Mouse (Mus musculus) gastrocnemius, adult 8-10 months (tissue): Measurements from ENCODE around the gene Ifitm5. TPM values are rescaled to one million over a fixed set of nuclear protein-coding genes. Genes with fewer than 3 reads are reported as not detected.

ENCODE experiments used
- DNase-seq, 2 experiments: peaks; one replicate each; pipeline ENCODE4 v3.0.0; 2022; ENCODE audit warnings: low spot score in 2 of 2
- total RNA-seq, 4 experiments: library from RNA; stranded (reverse); gene quantifications; 2 replicates each; pipeline ENCODE4 v1.2.4; 2022

The Ifitm5 gene
- total RNA-seq, 4 experiments from 2014 or later: 0.34 to 0.53 TPM; not detected in 2

DNA sequence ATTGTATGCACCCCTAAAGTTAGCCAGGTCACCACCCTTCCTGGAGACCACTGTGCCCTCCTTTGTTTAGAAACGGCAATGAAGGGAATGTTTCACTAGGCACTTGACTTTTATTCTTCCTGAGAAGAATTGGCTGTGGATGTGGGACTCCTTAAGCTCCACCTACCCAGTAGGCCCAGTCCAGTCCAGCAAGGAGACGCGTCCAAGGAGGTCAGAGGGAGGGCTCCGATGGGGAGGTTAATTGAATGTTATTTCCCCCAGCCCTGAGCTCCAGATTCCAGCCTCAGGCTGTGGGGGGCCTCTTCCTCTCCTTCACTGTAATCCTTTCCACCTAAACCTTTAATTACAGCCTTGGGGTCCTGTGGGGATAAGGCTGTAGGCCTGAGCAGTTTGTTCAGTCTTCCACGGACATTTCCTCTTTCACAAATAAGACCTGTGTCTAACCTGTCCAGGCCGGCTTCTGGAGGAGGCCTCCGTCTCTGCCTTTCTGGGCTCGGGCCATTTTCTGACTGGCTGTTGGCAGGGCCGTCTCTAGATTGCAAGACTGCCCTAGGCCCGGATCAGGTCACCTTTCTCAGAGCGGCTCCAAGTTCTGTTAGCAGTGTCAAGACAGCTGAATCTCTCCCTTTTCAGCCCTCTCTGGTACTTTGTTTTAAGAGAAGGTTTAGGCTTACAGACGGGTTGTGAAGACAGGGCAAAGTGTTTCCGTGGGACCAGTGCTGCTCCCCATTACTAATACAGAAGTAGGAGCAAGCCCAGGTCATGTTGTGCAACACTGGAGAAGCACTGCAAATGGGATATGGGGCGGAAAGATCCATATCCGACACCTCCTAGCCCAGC lies 47.8 kb downstream of the Ifitm5 start:
- DNase-seq: peak; percentile 59 to 71

DNA sequence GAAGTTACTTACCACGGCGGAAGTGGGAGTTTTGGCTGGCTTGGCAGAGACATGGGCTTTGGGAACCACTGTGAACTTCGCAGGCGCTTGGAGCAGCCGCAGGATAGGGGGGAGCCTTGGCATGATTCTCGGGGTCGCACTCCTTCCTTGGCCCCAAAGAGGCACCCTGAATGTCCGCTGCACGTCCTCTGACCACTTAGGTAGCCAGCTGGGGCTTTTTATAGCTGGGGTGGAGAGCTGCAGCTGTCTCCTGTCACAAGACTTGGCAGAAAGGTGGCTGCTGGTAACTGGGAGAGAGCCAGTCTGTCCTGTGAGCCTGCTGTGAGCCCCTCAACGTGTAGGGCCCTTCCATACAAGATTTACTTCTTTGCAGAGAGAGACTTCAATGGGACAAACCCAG lies 49.9 kb downstream of the Ifitm5 start, which contains the start of gene Cox8b:
Gene Cox8b (minus strand): TSS at position 227 of the 400 bp plus-strand sequence.
- DNase-seq: peak; percentile 54 to 77

DNA sequence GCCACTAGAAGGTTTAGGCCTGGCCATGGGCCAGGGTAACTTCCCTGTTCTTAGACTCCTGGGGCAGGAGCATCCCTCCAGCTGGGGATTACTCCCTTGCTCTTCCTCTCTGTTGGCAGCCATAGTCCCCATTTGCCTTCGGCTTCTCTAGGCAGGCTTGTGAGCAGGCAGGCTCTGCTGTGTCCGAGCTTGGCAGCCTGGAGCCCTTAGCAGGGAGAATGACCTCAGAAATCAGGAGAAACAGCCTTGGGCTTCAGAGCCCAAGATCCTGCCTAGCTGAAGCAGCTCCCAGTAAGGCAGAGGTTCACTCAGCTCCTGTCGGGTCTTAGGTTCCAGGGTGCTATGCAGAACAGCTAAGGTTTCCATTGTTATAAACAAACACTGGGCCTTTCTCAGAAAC lies 51.0 kb downstream of the Ifitm5 start:
- no peak for DNase-seq

Other genes with a start within 250 kb of the Ifitm5 start
- gene Cyp2e1, start 186.6 kb downstream of the Ifitm5 start, total RNA-seq: 10 to 100 TPM in 2 of 4 experiments, 1 to 10 TPM in 2; 1.8 to 29.0 (median 8.8) TPM
- gene Syce1, start 162.4 kb downstream of the Ifitm5 start, total RNA-seq: not detected
- under 1 TPM in 1 of 4 experiments, not detected in 3; 0.11 TPM for gene Zfp941, start 128.1 kb downstream of the Ifitm5 start, total RNA-seq
- gene Urah, start 115.3 kb downstream of the Ifitm5 start, total RNA-seq: not detected
- gene Scgb1c1, start 104.7 kb downstream of the Ifitm5 start, total RNA-seq: not detected
- not detected for gene Odf3, start 102.5 kb downstream of the Ifitm5 start, total RNA-seq
- gene Gm45785, start 94.0 kb downstream of the Ifitm5 start, total RNA-seq: not detected
- 10 to 100 TPM; 11.8 to 13.5 (median 13.1) TPM for gene Ric8a, start 93.3 kb downstream of the Ifitm5 start, total RNA-seq
- 1 to 10 TPM; 6.5 to 7.7 (median 6.8) TPM for gene Bet1l, start 92.7 kb downstream of the Ifitm5 start, total RNA-seq
- gene Psmd13, start 68.3 kb downstream of the Ifitm5 start, total RNA-seq: 10 to 100 TPM; 85.3 to 96.3 (median 89.9) TPM
- 10 to 100 TPM; 18.7 to 23.2 (median 22.2) TPM for gene Sirt3, start 68.0 kb downstream of the Ifitm5 start, total RNA-seq
- 1,000 to 10,000 TPM; 1,780 to 2,019 (median 1,893) TPM for gene Cox8b, start 49.8 kb downstream of the Ifitm5 start, total RNA-seq
- under 1 TPM in 1 of 4 experiments, not detected in 3; 0.08 TPM for gene Nlrp6, start 29.4 kb downstream of the Ifitm5 start, total RNA-seq
- gene Pgghg, start 8.9 kb downstream of the Ifitm5 start, total RNA-seq: 1 to 10 TPM; 1.4 to 2.8 (median 2.2) TPM
- not detected for gene Gm45717, start 5.6 kb upstream of the Ifitm5 start, total RNA-seq
- gene Ifitm2, start 5.7 kb upstream of the Ifitm5 start, total RNA-seq: 10 to 100 TPM; 25.1 to 51.9 (median 30.1) TPM
- under 1 TPM; 0.34 to 0.99 (median 0.77) TPM for gene Ifitm1, start 16.9 kb upstream of the Ifitm5 start, total RNA-seq
- 10 to 100 TPM; 20.8 to 38.8 (median 27.1) TPM for gene Ifitm3, start 60.5 kb upstream of the Ifitm5 start, total RNA-seq
- gene Ifitm6, start 67.6 kb upstream of the Ifitm5 start, total RNA-seq: not detected
- gene Gm17387, start 78.8 kb upstream of the Ifitm5 start, total RNA-seq: not detected
- under 1 TPM in 2 of 4 experiments, not detected in 2; 0.20 to 0.59 TPM for gene B4galnt4, start 110.8 kb upstream of the Ifitm5 start, total RNA-seq
- gene Pkp3, start 127.9 kb upstream of the Ifitm5 start, total RNA-seq: not detected
- gene Sigirr, start 150.3 kb upstream of the Ifitm5 start, total RNA-seq: 1 to 10 TPM; 1.4 to 1.6 (median 1.5) TPM
- not detected for gene Ano9, start 167.5 kb upstream of the Ifitm5 start, total RNA-seq
- gene Ptdss2, start 172.1 kb upstream of the Ifitm5 start, total RNA-seq: 10 to 100 TPM; 18.6 to 26.4 (median 22.0) TPM
- 10 to 100 TPM; 51.3 to 63.6 (median 53.6) TPM for gene Rnh1, start 222.6 kb upstream of the Ifitm5 start, total RNA-seq
- gene Hras, start 243.7 kb upstream of the Ifitm5 start, total RNA-seq: 100 to 1,000 TPM; 112 to 158 (median 132) TPM
- gene Lrrc56, start 243.9 kb upstream of the Ifitm5 start, total RNA-seq: 1 to 10 TPM; 1.4 to 2.5 (median 2.0) TPM